Mouse (Mus musculus): ENCODE measurements around the gene Sugp1.

- TF ChIP-seq TAL1 (IDR thresholded peaks at IDR 0.05; ENCODE audit: low read length): no peak
- TF ChIP-seq GATA1 (IDR thresholded peaks at IDR 0.05; ENCODE audit: low read length): no peak
These were observed 78.1 kb downstream of the Sugp1 start, which contains the start of gene Ncan for GRCm38 (mm10) chr8:70120667-70121066.
